Mouse (Mus musculus): ENCODE results near the gene Nme8.
A peak's percentile ranks its signal among the peaks of the same experiment; 100 is the strongest.

The Nme8 gene

DNA sequence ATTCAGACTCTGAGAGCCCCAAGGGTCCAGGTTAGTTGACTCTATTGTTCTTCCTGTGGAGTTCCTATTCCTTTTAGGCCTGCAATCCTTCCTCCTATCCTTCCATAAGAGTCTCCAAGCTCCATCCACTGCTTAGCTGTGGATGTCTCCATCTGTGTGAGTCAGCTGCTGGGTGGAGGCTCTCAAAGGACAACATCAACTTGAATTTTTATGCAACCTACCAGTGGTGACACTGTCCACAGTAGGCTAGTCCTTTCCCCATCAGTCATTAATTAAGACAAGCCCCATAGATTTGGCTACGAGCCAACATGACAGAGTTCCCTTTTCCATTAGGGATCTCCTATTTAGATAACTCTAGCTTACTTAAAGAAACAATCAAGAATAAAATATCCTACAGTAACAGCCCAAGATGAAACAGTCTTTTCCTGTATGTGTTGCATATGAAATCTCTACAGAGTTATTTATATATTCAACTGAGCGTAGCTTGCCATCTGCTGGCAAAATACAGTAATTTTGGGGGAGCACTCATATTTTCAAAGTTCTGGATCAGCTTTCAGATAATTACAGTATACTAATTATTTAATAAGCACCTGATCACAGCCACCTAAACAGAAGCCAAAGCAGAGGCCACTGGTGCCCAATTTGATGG lies 57.3 kb downstream of the Nme8 start:
- DNase-seq: no peak

DNA sequence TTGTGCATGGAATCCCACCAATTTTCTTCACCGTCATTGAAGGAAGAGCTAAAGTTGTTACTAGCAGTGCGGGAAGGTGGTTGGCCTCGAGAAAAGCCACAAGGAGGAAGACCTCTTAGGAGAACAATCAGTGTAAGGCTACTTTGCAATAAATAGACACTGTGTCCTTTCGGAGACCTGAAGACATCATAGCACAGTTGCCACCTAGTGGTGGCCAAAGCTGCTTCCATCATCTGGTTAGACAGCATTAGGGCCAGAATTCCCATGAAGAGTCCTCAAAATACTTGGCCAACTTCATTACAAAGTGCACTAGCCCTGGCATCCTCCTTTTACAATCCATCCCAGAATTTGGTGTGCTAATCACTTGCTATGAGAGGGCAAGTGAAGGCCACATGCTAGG lies 61.5 kb downstream of the Nme8 start:
- no peak for DNase-seq

DNA sequence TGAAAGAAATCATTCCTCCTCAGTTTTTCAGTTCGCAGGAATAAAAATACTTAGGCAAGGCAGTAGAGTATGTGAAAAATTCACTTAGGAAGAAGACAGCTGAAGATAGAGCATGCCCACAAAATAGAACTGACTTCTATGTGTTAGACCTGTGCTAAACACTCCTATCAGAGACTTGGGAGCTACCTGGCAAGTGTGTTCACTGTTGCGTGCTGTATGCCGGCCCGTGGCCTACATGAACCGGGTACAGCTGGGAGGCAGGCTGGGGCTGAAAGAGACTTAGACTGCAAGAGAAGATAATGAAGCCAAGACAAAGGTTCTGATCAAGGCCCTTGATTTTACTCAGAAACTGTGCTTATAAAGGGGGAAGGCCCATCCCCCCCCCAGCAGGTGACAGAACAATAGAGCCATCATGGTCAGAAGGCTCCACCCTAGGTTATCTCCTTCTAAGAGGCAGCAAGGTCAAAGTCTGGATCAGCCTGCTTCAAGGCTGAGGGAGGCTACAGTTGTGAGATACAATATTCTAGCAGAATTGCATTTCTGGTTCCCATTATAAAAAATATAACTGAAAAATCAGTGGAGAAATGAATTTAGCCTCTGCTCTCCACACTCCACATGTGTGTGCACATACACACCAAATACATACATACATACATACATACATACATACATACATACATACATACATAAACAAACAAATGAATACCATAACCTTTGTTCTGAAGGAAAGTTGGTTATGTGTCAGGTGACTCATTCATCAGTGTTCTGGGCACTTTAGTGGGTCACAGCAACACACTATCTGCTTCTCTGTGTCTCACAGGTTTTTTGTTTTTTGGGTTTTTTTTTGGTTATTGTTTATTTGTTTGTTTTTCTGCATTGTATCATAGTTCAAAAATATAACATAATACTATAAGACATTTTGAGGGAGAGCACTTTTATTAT lies 66.6 kb downstream of the Nme8 start:
- DNase-seq: no peak

GRCm38 (mm10) chr13:19626473-19626872 lies 71.1 kb downstream of the Nme8 start:
- DNase-seq: no peak

- DNase-seq: no peak
Measured at GRCm38 (mm10) chr13:19624632-19625320, 72.8 kb downstream of the Nme8 start.

DNA sequence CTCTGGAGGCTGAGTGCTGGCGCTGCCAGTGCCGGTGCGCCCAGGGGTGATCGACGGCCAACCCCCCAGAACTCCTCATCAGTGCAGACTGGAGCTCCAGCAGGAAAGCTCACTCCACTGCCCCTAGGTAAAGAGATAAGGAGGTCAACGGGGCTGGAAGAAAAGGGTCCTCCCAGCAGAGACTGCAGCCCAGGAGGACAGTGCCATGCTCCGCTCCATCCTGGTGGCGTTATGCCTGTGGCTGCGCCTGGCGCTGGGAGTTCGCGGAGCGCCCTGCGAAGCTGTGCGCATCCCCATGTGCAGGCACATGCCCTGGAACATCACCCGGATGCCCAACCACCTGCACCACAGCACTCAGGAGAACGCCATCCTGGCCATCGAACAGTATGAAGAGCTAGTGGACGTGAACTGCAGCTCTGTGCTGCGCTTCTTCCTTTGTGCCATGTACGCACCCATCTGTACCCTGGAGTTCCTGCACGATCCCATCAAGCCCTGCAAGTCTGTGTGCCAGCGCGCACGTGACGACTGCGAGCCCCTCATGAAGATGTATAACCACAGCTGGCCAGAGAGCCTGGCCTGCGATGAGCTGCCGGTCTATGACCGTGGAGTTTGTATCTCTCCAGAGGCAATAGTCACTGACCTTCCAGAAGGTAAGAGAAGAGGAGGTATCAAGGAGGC lies 74.2 kb downstream of the Nme8 start:
- no peak for DNase-seq

GRCm38 (mm10) chr13:19622573-19623227 lies 74.9 kb downstream of the Nme8 start, which contains the start of gene Sfrp4:
TSS of gene Sfrp4 (plus strand) at chr13:19623104.
- DNase-seq: peak; percentile 35

- peak; percentile 79 for DNase-seq
Measured at GRCm38 (mm10) chr13:19619216-19619927, 78.2 kb downstream of the Nme8 start, which contains the start of gene Epdr1. TSS of gene Epdr1 (minus strand) at chr13:19619927.

GRCm38 (mm10) chr13:19618841-19619215 lies 78.8 kb downstream of the Nme8 start:
- no peak for DNase-seq

DNA sequence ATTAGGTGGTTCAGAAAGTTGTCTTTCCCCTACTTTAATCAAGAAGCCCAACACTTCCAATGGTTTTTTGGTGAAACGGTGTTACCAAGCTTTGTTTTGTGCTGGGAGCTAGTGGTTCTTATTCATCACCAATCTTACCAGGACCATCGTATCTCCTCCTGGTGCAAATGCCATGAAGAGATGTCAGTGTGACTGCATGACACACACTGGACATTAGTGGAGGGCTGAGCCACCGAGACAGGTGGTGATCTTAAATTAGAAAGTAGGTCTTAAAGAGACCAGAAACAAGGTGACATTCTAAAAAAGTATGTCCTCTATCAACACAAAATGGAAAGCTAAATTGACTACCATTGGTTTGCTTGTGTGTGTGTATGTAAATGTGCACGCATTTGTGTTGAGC lies 79.5 kb downstream of the Nme8 start:
- no peak for DNase-seq

DNA sequence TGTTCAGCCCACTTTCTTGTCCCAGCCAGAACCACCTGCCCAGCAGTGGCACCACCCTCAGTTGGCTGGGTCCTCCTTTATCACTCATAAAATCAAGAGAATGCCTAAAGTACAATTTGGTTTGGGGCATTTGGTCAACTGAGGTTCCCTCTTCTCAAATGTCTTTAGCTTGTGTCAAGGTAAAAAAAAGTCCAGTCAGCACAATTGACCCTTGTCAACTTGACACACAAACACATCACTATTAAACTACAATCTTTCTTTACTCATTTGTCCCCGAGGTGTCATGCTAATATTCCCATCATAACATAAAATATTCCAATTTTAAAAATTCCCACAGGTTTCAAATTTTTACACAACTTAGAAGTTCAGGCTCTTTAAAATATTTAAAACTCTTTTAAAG lies 83.3 kb downstream of the Nme8 start:
- no peak for DNase-seq

DNA sequence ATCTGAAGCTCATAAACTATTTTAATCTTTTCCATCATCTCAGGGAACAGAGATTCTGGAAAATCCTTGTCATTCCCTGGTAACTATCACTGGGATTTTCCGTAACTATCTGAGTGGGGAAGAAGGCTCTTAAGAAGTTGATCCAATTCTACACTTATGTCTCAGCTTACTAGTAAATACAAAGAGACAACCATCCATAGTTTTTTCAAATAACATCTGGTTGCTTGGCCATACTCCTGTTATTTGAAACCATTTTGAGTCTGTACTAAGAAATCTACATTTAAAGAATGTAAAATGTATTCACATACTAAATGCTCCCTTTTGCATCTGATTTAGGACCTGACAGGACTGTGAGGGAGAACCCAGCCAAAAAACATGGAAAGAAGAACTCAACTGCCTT lies 84.2 kb downstream of the Nme8 start:
- DNase-seq: no peak

- no peak for DNase-seq
Measured at GRCm38 (mm10) chr13:19612963-19613362, 84.6 kb downstream of the Nme8 start.

DNA sequence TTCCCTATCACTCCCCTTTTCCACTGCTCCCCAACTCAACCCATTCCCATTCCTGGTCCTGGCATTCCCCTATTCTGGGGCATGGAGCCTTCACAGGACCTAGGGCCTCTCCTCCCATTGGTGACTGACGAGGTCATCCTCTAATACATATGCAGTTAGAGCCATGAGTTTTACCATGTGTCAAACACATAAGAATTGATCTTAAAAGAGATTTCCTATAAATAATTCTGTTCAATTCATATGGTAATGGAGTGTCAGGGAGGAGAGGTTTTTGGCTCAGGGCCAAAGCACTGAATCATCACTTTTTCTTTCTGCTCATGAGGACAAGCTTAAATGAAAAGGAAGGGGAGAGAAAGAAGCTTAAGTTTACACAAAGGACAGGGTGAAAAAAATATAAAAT lies 85.2 kb downstream of the Nme8 start:
- no peak for DNase-seq

GRCm38 (mm10) chr13:19608120-19608519 lies 89.5 kb downstream of the Nme8 start:
- DNase-seq: no peak

DNA sequence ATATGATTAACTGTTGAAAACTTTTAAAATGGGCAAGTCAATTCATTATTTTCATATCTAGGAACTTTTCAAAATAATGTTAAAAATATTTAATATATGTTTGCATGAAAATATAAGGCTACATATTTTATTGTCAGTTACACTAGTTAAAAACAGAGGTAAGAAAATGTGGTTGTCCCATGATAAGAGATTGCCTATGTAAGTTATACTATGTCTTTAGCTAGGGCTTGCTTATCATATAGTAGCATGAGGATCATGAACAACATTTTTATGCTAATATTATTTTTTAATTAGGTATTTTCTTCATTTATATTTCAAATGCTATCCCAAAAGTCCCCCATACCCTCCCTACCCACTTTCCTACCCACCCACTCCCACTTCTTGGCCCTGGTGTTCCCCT lies 92.7 kb downstream of the Nme8 start:
- no peak for DNase-seq

GRCm38 (mm10) chr13:19603719-19604118 lies 93.9 kb downstream of the Nme8 start:
- DNase-seq: no peak

- no peak for DNase-seq
Measured at GRCm38 (mm10) chr13:19602531-19602930, 95.1 kb downstream of the Nme8 start.

GRCm38 (mm10) chr13:19599242-19599641 lies 98.4 kb downstream of the Nme8 start:
- DNase-seq: no peak

DNA sequence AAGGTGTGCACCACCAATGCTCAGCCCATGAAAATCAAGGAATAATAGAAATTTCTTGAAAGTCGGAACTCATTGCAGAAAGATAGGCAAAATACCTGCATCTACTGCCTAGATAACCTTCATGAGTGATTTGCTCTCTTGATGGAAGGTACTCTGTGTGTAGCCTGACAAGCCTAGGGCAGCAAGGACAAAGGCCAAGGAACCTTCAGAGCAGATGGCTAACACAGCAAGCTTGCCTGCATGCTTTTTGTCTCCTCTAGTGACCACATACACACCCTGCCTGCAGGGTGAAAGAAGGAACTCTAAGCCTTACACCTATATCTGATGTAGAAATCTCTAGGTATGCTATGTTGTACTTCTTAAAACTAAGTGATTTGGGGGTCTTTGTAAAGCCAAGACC lies 102.5 kb downstream of the Nme8 start:
- no peak for DNase-seq

All from cerebellum, adult 11 months (tissue).